8 mouse cellular contexts compared by ENCODE assay signal in the genomic region with DNA sequence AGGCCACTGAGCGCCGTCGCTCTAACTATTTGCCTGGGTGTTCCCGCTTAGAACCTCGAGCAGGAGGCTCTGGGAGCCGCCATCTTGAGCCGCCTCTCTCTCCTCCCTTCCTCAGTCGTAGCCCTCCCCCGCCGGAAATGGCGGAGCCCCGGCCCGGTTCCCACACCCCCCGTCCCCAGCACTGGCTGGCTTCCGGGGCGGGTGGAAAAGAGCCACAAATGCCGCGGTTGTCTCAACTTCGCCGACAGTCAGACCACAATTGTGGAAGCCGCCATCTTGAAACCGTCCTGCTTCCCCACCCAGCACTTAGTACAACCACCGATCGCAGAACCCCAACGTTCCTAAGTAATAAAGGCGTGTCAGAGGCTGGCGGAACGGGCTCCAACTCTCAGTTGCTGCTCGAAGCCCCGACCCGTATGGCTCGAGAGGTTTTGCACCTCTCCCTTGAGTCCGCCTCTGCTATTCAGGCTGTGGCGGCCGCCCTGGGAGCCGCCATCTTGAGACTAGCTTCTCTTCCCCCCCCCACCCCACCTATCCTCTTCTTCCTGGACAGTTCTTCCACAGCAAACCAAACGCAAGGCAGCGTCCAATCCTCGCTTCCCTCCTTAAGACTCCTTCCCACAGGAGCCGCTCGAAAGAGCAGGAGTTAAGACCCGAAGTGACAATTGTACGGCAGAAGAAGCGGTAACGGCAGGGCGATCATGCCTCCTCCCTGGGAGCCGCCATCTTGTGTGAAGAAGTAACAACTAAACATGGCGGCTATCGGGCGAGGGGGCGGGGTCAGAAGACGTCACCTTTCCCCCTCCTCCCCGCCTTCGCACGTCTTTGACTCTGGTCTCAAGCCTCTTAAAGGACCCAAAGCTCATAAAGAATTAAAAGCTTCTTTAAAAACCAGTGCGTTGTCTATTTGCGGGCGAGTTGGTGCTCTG. TPM values are rescaled to one million over a fixed set of nuclear protein-coding genes. Genes with fewer than 3 reads are reported as not detected.
A peak's percentile ranks its signal among the peaks of the same experiment; 100 is the strongest.
DNase-seq lines count a peak whose midpoint lies in the region; ATAC-seq and TF ChIP-seq lines count a peak whose summit lies in the region.

A gene (minus strand): TSS at position 110 of the 929 bp plus-strand sequence.

- peak within 1 kb of the TSS; percentile 96 for H3K9ac ChIP-seq in ES-Bruce4 (ENCODE audit: low read depth, poor library complexity, severe bottlenecking)
- H3K9ac ChIP-seq in forebrain, embryonic 14.5 days (ENCODE audit: low read length) = peak within 1 kb of the TSS; percentile 63
- H3K9ac ChIP-seq in neural tube, embryonic 15.5 days (replicated peaks) = peak within 1 kb of the TSS; percentile 62

- H3K36me3 ChIP-seq in ES-Bruce4 (ENCODE audit: control insufficient read depth, insufficient read depth, low read length, poor library complexity, severe bottlenecking) = peaks cover 14% of the 10 kb centered on the region
- H3K36me3 ChIP-seq in forebrain, embryonic 14.5 days (ENCODE audit: control insufficient read depth, insufficient read depth, low read length) = no peaks in the 10 kb centered on the region; the same call in 1 of the 2 replicates
- H3K36me3 ChIP-seq in neural tube, embryonic 15.5 days = no peaks in the 10 kb centered on the region

- TF ChIP-seq POLR2A in ES-Bruce4 (IDR thresholded peaks at IDR 0.05; ENCODE audit: insufficient read depth, low read length) = no peak

- no peak for TF ChIP-seq CTCF in ES-Bruce4 (IDR thresholded peaks at IDR 0.05; ENCODE audit: low read depth, low read length)

- intact Hi-C loops in heart, postnatal 14 days (cut with DNase I) = loop anchor here (5.0 to 10.0 kb wide), 3 partner anchors 56 to 448 kb away; a partner anchor contains a TSS

- peak within 1 kb of the TSS; percentile 66 for H3K4me2 ChIP-seq in forebrain, embryonic 14.5 days (ENCODE audit: low read length)
- peak within 1 kb of the TSS; percentile 61 for H3K4me2 ChIP-seq in neural tube, embryonic 15.5 days

- H3K27ac ChIP-seq in ES-Bruce4 (ENCODE audit: insufficient read depth, low read length) = peak within 1 kb of the TSS; percentile 97
- peak within 1 kb of the TSS; percentile 98 for H3K27ac ChIP-seq in forebrain, embryonic 14.5 days (ENCODE audit: low read depth, low read length)
- H3K27ac ChIP-seq in neural tube, embryonic 15.5 days (replicated peaks) = peak within 1 kb of the TSS; percentile 98

- TF ChIP-seq EP300 in ES-Bruce4 (IDR thresholded peaks at IDR 0.05; ENCODE audit: insufficient read depth, low read depth, low read length) = no peak

- peak; percentile 91 for DNase-seq in forebrain, embryonic 14.5 days (ENCODE audit: low spot score)
- peak; percentile 90 to 92 for DNase-seq in heart, postnatal 14 days
- peak; percentile 91 for DNase-seq in layer of hippocampus, adult 11-12 months (ENCODE audit: low spot score)
- peak; percentile 92 to 93 for DNase-seq in lung, adult 18-20 months
- DNase-seq in testis, postnatal 14 days (ENCODE audit: low spot score) = peak; percentile 90

- peak within 1 kb of the TSS; percentile 99 for H3K4me3 ChIP-seq in ES-Bruce4 (ENCODE audit: low read depth, low read length)
- H3K4me3 ChIP-seq in forebrain, embryonic 14.5 days (ENCODE audit: low read depth, low read length) = peak within 1 kb of the TSS; percentile 62
- peak within 1 kb of the TSS; percentile 65 for H3K4me3 ChIP-seq in neural tube, embryonic 15.5 days (replicated peaks)

- no peaks in the 10 kb centered on the region for H3K4me1 ChIP-seq in ES-Bruce4 (ENCODE audit: control insufficient read depth, insufficient read depth, low read length)
- H3K4me1 ChIP-seq in forebrain, embryonic 14.5 days (ENCODE audit: control insufficient read depth, insufficient read depth, low read length) = peaks cover 11% of the 10 kb centered on the region; the same call in 1 of the 2 replicates
- H3K4me1 ChIP-seq in neural tube, embryonic 15.5 days = peaks cover 29% of the 10 kb centered on the region

- peak; percentile 56 for ATAC-seq in cerebellum, adult (ENCODE audit: insufficient number of reproducible peaks, low FRiP score, low TSS enrichment)
- ATAC-seq in forebrain, embryonic 14.5 days = peak; percentile 75
- peak; percentile 83 for ATAC-seq in neural tube, embryonic 15.5 days (ENCODE audit: low FRiP score)

- H3K27me3 ChIP-seq in ES-Bruce4 (ENCODE audit: control insufficient read depth, insufficient read depth, low read length, poor library complexity, severe bottlenecking) = no peaks in the 10 kb centered on the region
- H3K27me3 ChIP-seq in forebrain, embryonic 14.5 days (replicated peaks; ENCODE audit: control insufficient read depth, insufficient read depth, low read length) = no peaks in the 10 kb centered on the region
- no peaks in the 10 kb centered on the region for H3K27me3 ChIP-seq in neural tube, embryonic 15.5 days (replicated peaks)

- WGBS in forebrain, embryonic 14.5 days = 27% methylated on average over 58 of the region's 58 CpGs
- WGBS in neural tube, embryonic 15.5 days = 19% methylated on average over 55 of the region's 58 CpGs

- H3K9me3 ChIP-seq in ES-Bruce4 (replicated peaks; ENCODE audit: control insufficient read depth, insufficient read depth, low read length, poor library complexity, severe bottlenecking) = no peaks in the 10 kb centered on the region
- no peaks in the 10 kb centered on the region for H3K9me3 ChIP-seq in forebrain, embryonic 14.5 days (replicated peaks; ENCODE audit: control insufficient read depth, low read length)
- no peaks in the 10 kb centered on the region for H3K9me3 ChIP-seq in neural tube, embryonic 15.5 days (replicated peaks)

RNA-seq across cellular contexts. Expression of the gene that starts here (rescaled TPM):
- 91.4 and 96.4 TPM in 2 replicates for polyA plus RNA-seq in ES-Bruce4 (2011; ENCODE audit: insufficient read depth, insufficient read length, low read depth, missing spikeins)
- 58.3 and 61.1 TPM in 2 replicates for polyA plus RNA-seq in forebrain, embryonic 14.5 days (2014; fragmentation: Nextera tagmentation; extraction: Ambion mirVana)
- 10 to 100 TPM; 46.5 to 49.8 TPM for total RNA-seq in heart, postnatal 14 days (2021)
- polyA plus RNA-seq in neural tube, embryonic 15.5 days (2015; fragmentation: Nextera tagmentation; extraction: Ambion mirVana) = 40.4 and 41.4 TPM in 2 replicates

Comparison
In these comparisons a context has a peak if more than half of its experiments do, and no peak if none do; other contexts are left out.
1. Peak in every context shown above with its lines: DNase-seq, ATAC-seq, H3K4me3 ChIP-seq and H3K27ac ChIP-seq.